Mouse (Mus musculus) small intestine, adult 2 months (tissue): ENCODE data around the gene Grm4. TPM values are rescaled to one million over a fixed set of nuclear protein-coding genes. Genes with fewer than 3 reads are reported as not detected.

ENCODE experiments used
- H3K27ac ChIP-seq: fragments of 200-500 bp; 2 replicates; pipeline ENCODE4 v1.5.1; 2012; ENCODE audit warnings: low read depth, low read length, control low read depth, inconsistent platforms; ENCODE audit not compliant: insufficient read depth
- H3K27me3 ChIP-seq: fragments of 200-500 bp; 2 replicates; pipeline ENCODE4 v1.6.1; 2012; ENCODE audit warnings: mild to moderate bottlenecking, moderate library complexity, low read length, inconsistent platforms; ENCODE audit not compliant: control insufficient read depth, insufficient read depth
- H3K36me3 ChIP-seq: fragments of 200-500 bp; 2 replicates; pipeline ENCODE4 v1.6.1; 2012; ENCODE audit warnings: mild to moderate bottlenecking, low read length, control low read depth, inconsistent platforms; ENCODE audit not compliant: control insufficient read depth, insufficient read depth
- H3K4me1 ChIP-seq: fragments of 200-500 bp; 2 replicates; pipeline ENCODE4 v1.6.1; 2012; ENCODE audit warnings: low read length, inconsistent platforms, mixed read lengths; ENCODE audit not compliant: control insufficient read depth, insufficient read depth, insufficient read length
- H3K4me3 ChIP-seq: fragments of 200-500 bp; 2 replicates; pipeline ENCODE4 v1.5.1; 2012; ENCODE audit warnings: low read depth, mild to moderate bottlenecking, control low read depth, inconsistent platforms, low read length, moderate library complexity
- CTCF ChIP-seq: fragments of 200-500 bp; IDR thresholded peaks from 2 replicates; pipeline ENCODE4 v1.5.1; 2012; ENCODE audit warnings: low read depth, mild to moderate bottlenecking, control low read depth, inconsistent platforms, low read length, moderate library complexity, mixed read lengths; ENCODE audit not compliant: insufficient replicate concordance, insufficient read length; ENCODE audit errors: extremely low read depth
- POLR2A ChIP-seq: fragments of 200-500 bp; IDR thresholded peaks from 2 replicates; pipeline ENCODE4 v1.6.1; 2012; ENCODE audit warnings: low read depth, mild to moderate bottlenecking, control low read depth, inconsistent platforms, low read length, moderate library complexity
- WGBS: fragments of 180-500 bp; shearing (Covaris S2); methylation state at CpG from one replicate; pipeline ENCODE4 v1.1.7; 2018; 5-methylcytosine and 5-hydroxymethylcytosine counted together
- polyA plus RNA-seq: library from polyadenylated mRNA; depleted of rRNA; stranded (reverse); fragments of >200 nt; gene quantifications from 2 replicates; pipeline ENCODE4 v1.2.3, GENCODE M21; 2012

Grm4 gene
- polyA plus RNA-seq, 1 experiment: 4.1 TPM

GRCm38 (mm10) chr17:27561809-27562526 lies 40.8 kb upstream of the Grm4 start:
- H3K27me3 ChIP-seq: no peaks in the 10 kb centered on the region
- H3K36me3 ChIP-seq: peaks cover 6% of the 10 kb centered on the region
- 52% methylated on average over 10 of the region's 11 CpGs for WGBS
- TF ChIP-seq CTCF (no peak), POLR2A (no peak)
- H3K4me1 ChIP-seq: peaks cover 17% of the 10 kb centered on the region
- no peak overlapping the region for H3K4me3 ChIP-seq
- H3K27ac ChIP-seq: no peak overlapping the region

GRCm38 (mm10) chr17:27560926-27561480 lies 39.8 kb upstream of the Grm4 start:
- TF ChIP-seq POLR2A: no peak
- no peak for TF ChIP-seq CTCF
- no peak overlapping the region for H3K4me3 ChIP-seq
- peaks cover 17% of the 10 kb centered on the region for H3K4me1 ChIP-seq
- H3K36me3 ChIP-seq: peaks cover 6% of the 10 kb centered on the region
- 73% methylated on average over 13 of the region's 13 CpGs for WGBS
- H3K27ac ChIP-seq: no peak overlapping the region
- H3K27me3 ChIP-seq: no peaks in the 10 kb centered on the region

- TF ChIP-seq CTCF (no peak), POLR2A (no peak)
- H3K36me3 ChIP-seq: peaks cover 6% of the 10 kb centered on the region
- no peaks in the 10 kb centered on the region for H3K27me3 ChIP-seq
- 32% methylated on average over 12 of the region's 12 CpGs for WGBS
- H3K27ac ChIP-seq: no peak overlapping the region
- H3K4me3 ChIP-seq: no peak overlapping the region; the same call in 1 of the 2 replicates
- H3K4me1 ChIP-seq: peaks cover 24% of the 10 kb centered on the region
Measured at GRCm38 (mm10) chr17:27559596-27559995, 38.4 kb upstream of the Grm4 start.

- no peaks in the 10 kb centered on the region for H3K27me3 ChIP-seq
- TF ChIP-seq POLR2A (no peak), CTCF (no peak)
- WGBS: 10% methylated on average over 5 of the region's 5 CpGs
- no peak overlapping the region for H3K27ac ChIP-seq
- peak overlapping the region; percentile 43 for H3K4me3 ChIP-seq
- H3K36me3 ChIP-seq: peaks cover 6% of the 10 kb centered on the region
- peaks cover 17% of the 10 kb centered on the region for H3K4me1 ChIP-seq
Measured at GRCm38 (mm10) chr17:27558845-27559244, 37.6 kb upstream of the Grm4 start.

GRCm38 (mm10) chr17:27557927-27558661 lies 36.9 kb upstream of the Grm4 start:
- peak overlapping the region; percentile 20 for H3K27ac ChIP-seq
- H3K36me3 ChIP-seq: peaks cover 6% of the 10 kb centered on the region; the same call in 1 of the 2 replicates
- WGBS: 11% methylated on average over 14 of the region's 14 CpGs
- no peaks in the 10 kb centered on the region for H3K27me3 ChIP-seq
- peak overlapping the region; percentile 77 for H3K4me3 ChIP-seq
- peaks cover 16% of the 10 kb centered on the region for H3K4me1 ChIP-seq
- no peak for TF ChIP-seq CTCF
- TF ChIP-seq POLR2A: no peak

GRCm38 (mm10) chr17:27557181-27557926 lies 36.2 kb upstream of the Grm4 start:
- Histone ChIP-seq H3K27me3 (no peaks in the 10 kb centered on the region), H3K4me1 (peaks cover 16% of the 10 kb centered on the region), H3K36me3 (peaks cover 6% of the 10 kb centered on the region; the same call in 1 of the 2 replicates), H3K27ac (peak overlapping the region; percentile 85; the same call in 1 of the 2 replicates), H3K4me3 (peak overlapping the region; percentile 77)
- no peak for TF ChIP-seq POLR2A
- no peak for TF ChIP-seq CTCF
- 1% methylated on average over 75 of the region's 75 CpGs for WGBS
